Mouse (Mus musculus) cerebellum, adult (tissue): ENCODE data around the gene Atp6v0d1.
"Not testable (repeated sequence)": the region's sequence is repeated elsewhere in the genome, so short reads cannot be mapped to it uniquely, and the experiment has no call there.

Experiments
- ATAC-seq: cut with Nextera tagmentation; 2 replicates; pipeline ENCODE4 v1.9.2; 2017; ENCODE audit warnings: mild to moderate bottlenecking, moderate library complexity, mixed read lengths; ENCODE audit not compliant: insufficient number of reproducible peaks, low FRiP score, low TSS enrichment

The Atp6v0d1 gene

GRCm38 (mm10) chr8:105575538-105575937 lies 9.7 kb upstream of the Atp6v0d1 start:
- no peak; the same call in 1 of the 2 replicates for ATAC-seq

DNA sequence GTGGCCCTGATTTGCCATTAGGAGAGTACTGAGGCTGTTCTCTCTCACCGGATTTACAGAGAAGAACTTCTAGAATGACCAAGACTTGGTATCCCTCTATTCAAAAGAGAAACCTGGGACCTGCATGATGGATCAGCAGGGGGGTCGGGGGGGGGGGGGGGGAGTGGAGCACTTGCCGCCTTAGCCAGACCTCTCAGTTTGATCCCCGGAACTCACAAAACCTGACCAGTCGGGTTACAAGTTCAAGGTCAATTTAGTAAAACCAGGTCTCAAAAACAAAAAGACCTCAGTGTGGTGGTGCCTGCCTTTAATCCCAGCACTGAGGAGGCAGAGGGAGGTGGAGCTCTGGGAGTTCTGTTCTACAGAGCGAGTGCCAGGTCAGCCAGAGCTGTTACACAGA lies 8.9 kb upstream of the Atp6v0d1 start:
- no peak for ATAC-seq

GRCm38 (mm10) chr8:105573427-105573826 lies 7.6 kb upstream of the Atp6v0d1 start:
- no peak for ATAC-seq

GRCm38 (mm10) chr8:105571810-105572209 lies 6.0 kb upstream of the Atp6v0d1 start:
- ATAC-seq = no peak

DNA sequence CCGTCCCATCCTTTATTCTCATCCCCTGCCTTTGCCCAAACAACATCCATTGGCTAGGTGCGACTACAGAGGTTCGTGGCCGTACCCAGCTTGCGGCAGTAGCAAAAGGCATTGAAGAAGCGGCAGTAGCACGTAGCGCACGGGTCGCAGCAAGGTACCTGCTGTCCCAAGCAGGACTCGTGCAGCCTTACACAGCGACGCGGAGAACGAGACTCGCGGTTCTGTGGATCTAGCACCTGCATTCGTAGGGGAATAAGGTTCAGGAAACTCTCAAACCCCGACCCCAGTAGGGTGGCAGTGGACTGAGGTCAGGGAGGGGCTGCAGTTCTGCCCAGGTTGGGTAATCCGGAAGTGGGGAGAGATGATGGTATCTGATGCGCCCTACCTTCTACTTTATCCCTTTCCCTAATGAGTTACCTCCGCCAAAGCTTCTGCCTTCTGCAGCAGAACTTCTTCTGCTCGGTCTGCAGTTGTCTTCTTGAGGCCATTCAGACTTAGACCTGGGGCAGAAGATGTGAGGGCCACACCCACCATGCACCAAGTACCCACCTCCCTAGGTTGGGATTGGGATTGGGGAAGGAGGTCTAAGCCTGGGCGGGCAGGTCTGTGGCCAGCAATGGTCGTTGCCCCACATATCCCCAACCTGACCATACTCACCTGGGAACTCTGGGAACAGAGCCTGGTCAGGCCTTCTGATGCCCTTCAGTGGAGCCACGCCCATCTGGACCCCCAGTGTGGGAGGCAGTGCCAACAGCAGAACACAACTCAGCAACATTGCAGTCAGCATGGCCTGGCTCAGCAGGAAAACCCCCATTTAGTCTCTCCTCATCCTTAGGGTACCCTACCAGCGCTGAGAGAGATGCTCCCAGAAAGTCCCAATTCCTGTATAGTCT lies 1.1 kb upstream of the Atp6v0d1 start:
- no peak; the same call in 1 of the 2 replicates for ATAC-seq

- peak; percentile 38 for ATAC-seq
These were observed 406 bp downstream of the Atp6v0d1 start for GRCm38 (mm10) chr8:105565401-105565881.

DNA sequence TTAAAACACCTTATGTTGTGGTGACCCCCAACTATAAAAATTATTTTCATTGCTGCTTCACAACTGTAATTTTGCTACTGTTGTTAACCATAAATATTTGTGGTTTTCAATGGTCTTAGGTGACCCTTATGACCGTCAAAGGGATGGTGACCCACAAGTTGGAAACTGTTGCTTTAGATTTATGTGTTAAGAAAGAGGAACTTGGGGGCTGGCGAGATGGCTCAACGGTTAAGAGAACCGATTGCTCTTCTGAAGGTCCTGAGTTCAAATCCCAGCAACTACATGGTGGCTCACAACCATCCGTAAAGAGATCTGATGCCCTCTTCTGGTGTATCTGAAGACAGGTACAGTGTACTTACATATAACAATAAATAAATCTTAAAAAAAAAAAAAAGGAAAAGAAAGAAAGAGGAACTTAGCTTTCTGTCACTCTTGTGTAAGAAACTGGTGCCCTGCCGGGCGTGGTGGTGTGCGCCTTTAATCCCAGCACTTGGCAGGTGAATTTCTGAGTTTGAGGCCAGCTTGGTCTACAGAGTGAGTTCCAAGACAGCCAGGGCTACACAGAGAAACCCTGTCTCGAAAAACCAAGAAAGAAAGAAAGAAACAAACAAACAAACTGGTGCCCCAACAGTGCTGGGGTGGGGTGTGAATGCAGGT lies 1.1 kb downstream of the Atp6v0d1 start:
- ATAC-seq = not testable (repeated sequence)

- ATAC-seq = no peak
These were observed 2.0 kb downstream of the Atp6v0d1 start for GRCm38 (mm10) chr8:105563871-105564270.

- ATAC-seq = no peak
These were observed 3.0 kb downstream of the Atp6v0d1 start for GRCm38 (mm10) chr8:105562863-105563262.

GRCm38 (mm10) chr8:105555230-105555629 lies 10.6 kb downstream of the Atp6v0d1 start:
- ATAC-seq = no peak

- peak; percentile 91 for ATAC-seq
These were observed 11.8 kb downstream of the Atp6v0d1 start for GRCm38 (mm10) chr8:105554087-105554486.

DNA sequence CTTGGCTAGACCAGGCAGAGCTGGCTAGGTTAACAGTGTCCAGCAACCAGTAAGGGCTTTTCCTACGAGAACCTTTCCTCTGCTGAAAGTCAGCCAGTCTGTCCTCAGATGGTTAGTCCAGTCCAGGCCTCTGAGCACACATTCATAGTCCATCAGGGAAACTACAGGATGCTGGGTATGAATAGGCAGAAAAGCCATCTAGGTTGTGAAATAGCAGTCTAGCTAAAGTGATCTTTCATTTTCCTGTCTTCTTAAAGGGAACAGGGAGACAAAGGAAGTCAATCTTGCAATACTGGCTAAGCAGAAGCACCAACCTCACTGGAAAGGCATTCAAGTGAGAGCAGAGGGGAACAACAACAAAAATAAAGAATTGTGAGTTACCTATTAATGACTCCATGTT lies 13.0 kb downstream of the Atp6v0d1 start:
- ATAC-seq = no peak

- no peak for ATAC-seq
These were observed 13.8 kb downstream of the Atp6v0d1 start for GRCm38 (mm10) chr8:105552032-105552431.

DNA sequence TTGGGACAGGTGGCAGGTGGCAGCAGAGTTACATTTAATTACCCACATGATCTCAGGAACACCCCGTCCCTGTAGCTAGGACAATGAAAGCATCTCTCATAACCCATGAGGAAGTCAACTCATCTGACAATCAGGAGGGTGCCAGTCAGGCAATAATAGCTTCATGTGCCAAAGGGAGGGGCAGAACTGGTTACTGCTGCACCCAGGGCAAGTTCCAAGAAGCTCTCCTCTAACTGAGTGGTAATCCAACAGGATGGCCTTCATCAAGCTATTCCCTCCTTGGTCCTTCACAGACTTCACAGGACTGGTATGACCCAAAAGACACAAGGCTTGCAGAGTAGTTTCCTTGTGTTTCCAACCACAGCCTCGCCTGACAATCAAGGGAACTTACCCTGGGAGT lies 15.8 kb downstream of the Atp6v0d1 start:
- ATAC-seq = no peak

- ATAC-seq = no peak
These were observed 16.3 kb downstream of the Atp6v0d1 start for GRCm38 (mm10) chr8:105549506-105549905.

DNA sequence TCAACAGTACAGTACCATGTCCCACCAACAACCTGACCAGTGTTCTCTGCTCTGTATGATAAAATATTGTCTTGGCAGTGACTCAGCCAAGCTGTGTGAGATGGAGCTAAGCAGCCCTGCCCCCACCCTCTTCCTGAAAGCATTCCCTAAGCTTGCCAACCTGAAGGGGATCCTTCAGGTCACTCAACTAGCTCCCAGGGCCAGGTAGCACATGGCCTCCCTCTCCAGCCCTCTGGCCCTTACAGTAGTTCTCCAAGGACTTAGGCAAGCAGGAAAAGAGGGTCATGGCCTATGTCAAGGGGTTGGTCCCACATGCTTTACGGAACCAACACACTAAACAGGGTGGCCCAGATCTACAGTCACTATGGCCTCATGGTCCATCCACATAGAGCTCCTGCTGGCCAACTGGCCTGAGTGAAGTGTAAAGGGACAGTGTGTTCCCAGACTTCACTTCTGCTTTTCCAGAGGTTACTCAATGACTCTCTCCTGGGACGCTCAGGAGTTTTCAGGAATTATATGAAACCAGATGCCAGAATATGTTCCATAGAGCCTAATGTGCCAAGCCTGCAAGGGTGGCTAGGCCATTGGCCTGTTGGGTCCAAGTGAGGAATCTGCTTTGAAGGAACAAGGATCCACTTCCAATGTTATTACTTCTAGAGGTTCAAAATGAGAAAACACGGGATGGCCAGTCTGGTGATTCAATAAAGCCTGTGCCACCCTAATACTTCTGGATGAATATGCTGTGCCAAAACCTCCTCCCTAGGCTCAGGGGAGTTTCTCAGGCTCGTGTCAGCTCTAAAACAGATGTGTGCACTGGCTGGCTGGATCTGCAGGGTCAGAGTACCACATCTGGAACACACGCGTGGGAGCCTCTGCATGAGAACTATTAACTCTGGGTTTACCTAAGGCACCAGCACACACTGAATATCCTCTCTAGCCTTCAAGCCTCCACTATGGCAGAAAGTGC lies 19.2 kb downstream of the Atp6v0d1 start:
- ATAC-seq = no peak

- ATAC-seq = no peak
These were observed 20.6 kb downstream of the Atp6v0d1 start for GRCm38 (mm10) chr8:105545249-105545648.

DNA sequence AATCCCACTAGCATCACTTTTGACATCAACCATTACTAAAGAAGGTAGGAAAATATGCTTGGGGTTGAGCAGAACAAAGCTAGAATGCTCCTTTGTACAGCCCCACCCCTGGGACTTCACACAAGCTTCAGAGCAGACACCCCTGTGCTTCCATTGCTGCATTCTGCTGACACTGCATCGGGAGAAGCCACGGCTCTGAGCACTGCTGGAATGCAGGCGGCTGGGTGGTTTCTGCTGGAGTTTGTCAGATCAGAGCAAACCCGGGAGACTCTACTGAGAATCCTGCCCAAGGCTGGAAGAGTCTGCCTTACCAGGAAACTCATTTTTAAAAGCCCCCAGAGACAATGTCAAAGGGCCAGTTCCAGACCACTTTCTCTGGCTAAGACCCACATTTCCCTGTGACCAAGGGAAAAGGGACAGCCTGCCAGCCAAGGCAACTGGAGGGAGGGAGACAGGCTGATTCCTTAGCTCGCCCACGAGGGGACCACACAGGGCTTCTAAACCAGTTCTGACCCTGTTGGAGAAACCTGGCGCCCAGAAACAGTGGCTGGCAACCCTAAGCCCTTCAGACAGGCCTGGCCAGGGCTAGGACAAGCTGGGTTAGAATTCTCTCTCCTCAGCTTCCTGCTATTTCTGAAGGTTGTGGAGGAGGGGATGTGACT lies 21.2 kb downstream of the Atp6v0d1 start:
- ATAC-seq = 0 out of 2 replicates have a peak, but pooled peaks have one; percentile 45

- no peak for ATAC-seq
These were observed 22.1 kb downstream of the Atp6v0d1 start for GRCm38 (mm10) chr8:105543703-105544102.

DNA sequence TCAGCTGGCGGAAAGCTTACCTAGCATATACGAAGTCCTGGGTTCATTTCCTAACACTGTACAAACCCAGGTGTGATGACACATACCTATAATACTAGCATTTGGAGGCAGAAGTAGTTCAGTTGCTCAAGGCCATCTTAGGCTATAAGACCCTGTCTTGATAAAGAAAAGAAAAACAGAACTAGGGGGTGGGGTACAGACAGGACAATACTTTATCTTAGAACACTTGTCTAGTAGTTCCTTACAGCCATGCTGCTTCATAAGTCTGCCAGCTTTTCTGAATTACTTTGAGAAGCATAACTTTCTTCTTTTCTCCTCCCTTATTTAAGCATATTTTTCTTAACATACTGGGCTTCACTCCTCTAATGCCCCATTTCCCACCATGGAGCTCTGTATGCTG lies 23.0 kb downstream of the Atp6v0d1 start:
- no peak for ATAC-seq
